Mouse (Mus musculus) left cerebral cortex, postnatal 14 days (tissue): ENCODE data around the gene Hoxa4. TPM values are rescaled to one million over a fixed set of nuclear protein-coding genes. Genes with fewer than 3 reads are reported as not detected.

Source experiments
- DNase-seq, 2 experiments: peaks; one replicate each; pipeline ENCODE4 v3.0.0; 2021 to 2022; ENCODE audit warnings: low spot score in 2 of 2, mixed read lengths in 1 of 2
- intact Hi-C: fragments of 180-260 bp; cut with DNase I; formaldehyde crosslinking; loops from one replicate; pipeline ENCODE4 v1.15.1; 2025
- total RNA-seq, 2 experiments: library from RNA; stranded (reverse); gene quantifications; 2 replicates each; pipeline ENCODE4 v1.2.3; 2021

Hoxa4 gene
- total RNA-seq, 2 experiments from 2014 or later: not detected

- no peak for DNase-seq
- intact Hi-C loops: loop anchor here (5.0 to 10.0 kb wide), 2 partner anchors 153 to 155 kb away; partner anchors contain the start of gene Evx1
Measured at GRCm38 (mm10) chr6:52162093-52162380, 29.5 kb downstream of the Hoxa4 start.

DNA sequence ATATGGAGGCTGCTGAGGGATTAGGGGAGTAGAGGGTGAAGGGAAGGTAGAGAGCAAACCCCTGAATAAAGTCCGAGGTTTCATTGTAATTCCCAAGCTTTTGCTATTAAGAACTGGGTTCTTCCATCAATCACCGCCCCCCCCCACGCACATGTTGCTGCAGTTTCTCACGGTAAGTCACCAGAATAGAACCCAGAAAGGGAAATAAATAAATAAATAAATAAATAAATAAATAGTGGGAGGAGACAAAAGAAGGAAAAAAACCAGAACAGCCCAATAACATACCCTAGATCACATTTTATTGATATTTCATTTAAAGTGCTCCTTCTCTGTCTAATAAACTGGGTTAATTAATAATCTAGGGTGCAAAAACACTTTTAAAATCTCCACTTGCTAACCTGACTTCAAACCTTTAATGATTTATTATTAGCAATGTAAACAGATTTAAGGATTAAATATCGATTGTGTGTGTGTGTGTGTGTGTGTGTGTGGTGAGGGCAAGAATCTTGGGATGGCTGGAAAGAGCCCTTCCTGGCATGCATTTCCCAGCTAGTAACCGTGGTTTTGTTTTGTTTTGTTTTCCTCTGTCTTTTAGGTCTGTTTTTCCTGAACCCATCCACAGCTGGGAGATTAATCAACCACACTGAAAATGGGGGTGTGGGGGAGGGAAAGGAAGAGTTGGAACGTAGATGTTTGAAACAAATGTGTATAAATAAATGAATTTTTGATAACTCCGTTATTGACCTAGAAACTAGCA lies 30.0 kb downstream of the Hoxa4 start:
- DNase-seq: no peak
- intact Hi-C loops: loop anchor here (5.0 to 10.0 kb wide), 2 partner anchors 153 to 154 kb away; partner anchors contain the start of gene Evx1

DNA sequence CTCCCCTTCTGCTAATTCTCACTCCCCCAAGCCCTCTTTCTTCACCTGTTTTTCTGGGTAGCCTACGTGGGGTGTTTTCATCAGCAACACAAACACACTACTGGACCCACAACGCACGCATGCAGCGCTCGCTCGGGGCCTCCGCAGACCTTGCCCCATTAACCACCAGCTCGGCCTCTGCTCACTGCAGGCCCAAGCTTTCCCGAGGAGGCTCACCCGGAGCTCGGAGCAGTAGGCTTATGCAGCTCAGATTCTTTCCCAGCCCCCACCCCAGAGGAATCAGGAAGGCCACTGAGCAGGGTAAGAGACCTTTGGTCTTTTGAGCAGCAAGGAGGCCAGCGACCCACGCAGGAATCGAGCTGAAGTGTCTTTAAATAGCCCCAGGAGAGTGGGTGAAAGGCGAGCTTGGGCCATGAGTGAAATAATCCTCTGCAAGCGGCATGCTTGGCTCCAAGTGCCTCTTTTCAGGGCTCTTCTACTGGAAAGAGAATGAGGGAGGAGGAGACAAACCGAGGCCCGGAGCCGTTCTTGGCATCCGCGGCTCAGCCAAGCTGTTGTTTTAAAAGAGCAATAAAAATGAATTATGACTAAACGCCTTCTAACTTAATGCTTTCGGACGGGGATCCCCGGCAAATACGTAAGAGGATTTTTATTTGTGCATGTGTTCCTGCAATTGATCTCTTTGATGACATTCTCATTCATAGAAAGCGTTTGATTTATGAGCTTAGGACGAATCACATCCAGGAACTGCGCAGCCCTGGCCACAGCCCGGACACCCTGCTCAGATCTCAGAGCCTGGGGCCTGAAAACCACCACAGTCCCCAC lies 30.8 kb downstream of the Hoxa4 start:
- DNase-seq: no peak
- intact Hi-C loops: loop anchor here (5.0 to 10.0 kb wide), 2 partner anchors 153 to 154 kb away; partner anchors contain the start of gene Evx1

GRCm38 (mm10) chr6:52159979-52160378 lies 31.6 kb downstream of the Hoxa4 start:
- intact Hi-C loops: loop anchor here (5.0 to 10.0 kb wide), 2 partner anchors 153 to 155 kb away; partner anchors contain the start of gene Evx1
- no peak for DNase-seq

DNA sequence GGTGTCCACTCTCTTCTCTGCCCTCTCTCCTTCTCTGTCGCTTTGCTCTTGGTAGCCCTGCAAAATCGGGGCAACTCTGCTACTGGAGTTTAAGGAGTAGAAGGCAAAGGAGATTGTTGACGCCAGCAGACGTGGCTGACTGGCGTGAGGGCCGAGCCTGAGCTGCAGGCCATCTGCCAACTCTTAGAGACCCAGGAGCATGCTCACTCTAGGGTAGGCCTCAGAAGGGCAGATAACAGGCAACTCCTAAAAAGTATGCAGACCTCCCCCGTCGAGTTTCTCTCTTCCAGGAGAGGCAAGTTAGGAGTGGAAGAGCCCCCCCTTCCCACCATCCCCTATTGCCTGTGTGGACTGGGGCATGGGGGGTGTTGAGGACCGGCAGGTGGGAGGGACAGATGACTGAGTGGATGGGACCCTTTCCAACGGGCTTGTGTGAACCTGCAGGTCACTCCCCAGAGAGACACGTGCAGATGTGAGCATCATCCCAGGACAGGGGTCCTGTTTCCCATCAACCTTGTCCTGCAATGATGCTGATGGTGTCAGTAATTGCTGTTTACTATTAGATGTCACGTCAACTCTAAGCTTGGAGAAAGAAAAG lies 32.3 kb downstream of the Hoxa4 start:
- intact Hi-C loops: no loop called here
- DNase-seq: no peak

GRCm38 (mm10) chr6:52158276-52159051 lies 33.1 kb downstream of the Hoxa4 start, which contains the start of gene Hoxa1:
Hoxa1 (minus strand) TSS chr6:52158317.
- intact Hi-C loops: no loop called here
- no peak for DNase-seq

- intact Hi-C loops: no loop called here
- no peak for DNase-seq
Measured at GRCm38 (mm10) chr6:52157466-52158275, 33.9 kb downstream of the Hoxa4 start.

- intact Hi-C loops: no loop called here
Measured at GRCm38 (mm10) chr6:52156551-52157200, 34.9 kb downstream of the Hoxa4 start.

DNA sequence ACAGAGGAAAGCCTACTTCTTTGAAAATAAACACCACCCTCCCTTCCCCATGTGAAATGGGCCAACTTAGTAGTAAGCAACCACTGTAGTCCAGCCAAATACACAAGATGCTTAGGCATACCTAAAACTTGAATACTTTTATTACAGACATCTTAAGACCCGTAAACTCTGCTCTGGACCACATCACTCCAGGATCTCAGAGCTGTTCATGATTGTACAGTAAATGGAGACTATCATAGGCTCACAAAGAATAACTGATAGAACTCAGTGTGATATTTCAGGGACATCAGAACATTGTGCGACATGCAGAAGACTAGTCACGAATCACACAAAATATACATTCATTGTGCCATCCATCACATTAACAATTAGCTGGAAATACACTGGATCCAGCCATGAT lies 36.1 kb downstream of the Hoxa4 start:
- intact Hi-C loops: no loop called here
- DNase-seq: no peak

More at GRCm38 (mm10) chr6:52156551-52157200, 34.9 kb downstream of the Hoxa4 start:
- no peak for DNase-seq

- no peak for DNase-seq
- intact Hi-C loops: no loop called here
Measured at GRCm38 (mm10) chr6:52154044-52154443, 37.5 kb downstream of the Hoxa4 start.

DNA sequence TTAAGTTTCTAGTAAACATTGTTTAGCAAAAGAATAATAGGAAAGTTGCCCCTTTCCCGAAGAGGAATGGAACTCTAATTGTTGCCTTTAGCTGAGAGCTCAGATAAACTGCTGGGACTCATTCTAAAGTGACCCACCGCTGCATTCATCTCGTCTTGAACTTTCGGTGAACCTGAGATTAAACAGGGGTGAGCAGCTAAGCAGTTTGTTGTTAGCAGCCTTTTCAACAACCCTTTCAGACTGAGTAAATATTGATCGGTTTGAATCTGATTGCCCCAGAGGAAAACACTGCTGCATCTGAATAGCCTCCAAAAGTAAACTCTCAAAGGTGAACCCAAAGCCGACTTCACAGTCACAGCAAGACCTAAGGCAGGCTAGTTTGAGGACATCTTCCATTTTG lies 38.3 kb downstream of the Hoxa4 start:
- intact Hi-C loops: no loop called here
- no peak for DNase-seq

DNA sequence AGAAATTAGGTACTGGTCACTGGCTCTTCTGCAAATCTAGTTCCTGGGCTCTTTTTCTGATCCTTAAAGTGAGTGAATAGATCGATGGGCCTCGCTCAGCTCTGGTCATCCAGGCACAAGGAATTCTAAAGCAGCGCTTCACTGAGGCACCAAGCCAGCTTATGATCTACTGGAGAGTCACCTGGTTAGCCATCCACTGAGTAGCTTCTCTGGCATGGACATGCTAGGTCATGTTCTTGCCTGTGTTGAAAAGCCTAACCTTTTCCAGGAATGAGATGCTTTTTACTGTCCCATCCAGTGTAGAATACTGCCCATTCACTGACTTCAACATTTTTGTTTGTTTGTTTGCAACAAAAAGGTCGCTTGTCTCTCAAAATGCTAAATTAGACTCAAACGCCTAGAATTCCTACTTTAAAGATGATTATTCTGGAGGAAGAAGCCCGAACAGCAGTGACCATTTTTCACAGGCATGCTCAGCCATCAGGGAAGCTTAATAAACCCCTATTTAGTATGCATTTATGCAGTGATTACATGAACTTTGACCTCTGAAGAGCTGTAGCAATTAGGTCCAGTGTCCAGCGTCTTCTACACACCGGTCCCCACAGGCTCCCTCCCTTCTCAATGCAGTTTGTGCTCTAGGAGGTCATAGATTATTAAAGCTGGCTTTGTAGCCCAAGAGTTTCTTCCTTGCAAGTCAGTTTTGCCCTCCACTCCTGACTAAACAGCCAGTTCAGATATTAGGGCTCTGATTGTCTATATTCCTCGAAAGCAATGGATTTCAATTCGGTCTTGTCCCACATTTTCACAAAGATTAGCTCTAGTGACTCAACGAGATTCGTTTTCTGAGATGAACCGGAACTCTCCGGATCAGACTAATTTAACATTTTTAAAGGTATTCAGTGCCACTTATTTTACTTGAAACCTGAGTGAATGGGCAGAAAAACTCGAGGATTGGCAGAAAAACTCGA lies 39.0 kb downstream of the Hoxa4 start:
- DNase-seq: no peak
- intact Hi-C loops: no loop called here

GRCm38 (mm10) chr6:52151571-52151970 lies 40.0 kb downstream of the Hoxa4 start:
- no peak for DNase-seq
- intact Hi-C loops: no loop called here

DNA sequence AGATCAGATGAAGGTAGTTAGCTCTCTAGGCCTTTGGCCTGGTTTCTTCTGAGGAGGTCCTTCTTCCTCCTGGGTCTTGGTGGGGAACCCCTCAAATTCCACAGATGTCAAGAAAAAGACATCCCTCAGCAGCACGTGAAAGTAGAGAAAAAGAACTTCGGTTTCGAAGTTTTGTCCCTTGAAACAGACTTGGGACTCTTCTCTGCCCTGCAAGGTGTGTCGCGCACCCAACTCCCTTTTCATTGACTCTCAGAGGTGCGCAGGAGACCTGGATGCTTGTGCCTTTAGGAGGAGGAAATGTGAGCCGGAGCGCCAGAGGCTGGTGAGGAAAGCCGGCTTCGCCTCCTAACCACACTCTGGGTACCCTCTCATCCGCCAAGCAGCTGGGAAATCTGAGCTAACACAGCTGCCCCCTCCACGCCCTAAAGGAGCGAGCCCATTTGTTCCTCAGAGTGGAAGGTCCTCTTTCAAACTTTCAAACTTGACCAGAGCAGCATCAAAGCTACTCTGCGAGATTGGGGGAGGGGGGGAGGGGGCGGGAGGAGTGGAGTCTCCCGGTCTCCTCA lies 41.1 kb downstream of the Hoxa4 start:
- intact Hi-C loops: no loop called here
- DNase-seq: no peak
